Mouse (Mus musculus) kidney, postnatal 10 days (tissue): ENCODE data around the gene Zfp772.
"Not testable (repeated sequence)": the region's sequence is repeated elsewhere in the genome, so short reads cannot be mapped to it uniquely, and the experiment has no call there.

Experiments
- DNase-seq: peaks from one replicate; pipeline ENCODE4 v3.0.0; 2021; ENCODE audit warnings: mixed read lengths

The Zfp772 gene

GRCm38 (mm10) chr7:7209313-7210151, at the start of gene Zfp772:
TSS of gene Zfp772 (minus strand) at chr7:7209998.
- peak; percentile 49 for DNase-seq

- not testable (repeated sequence) for DNase-seq
Measured at GRCm38 (mm10) chr7:7247228-7247627, 37.4 kb upstream of the Zfp772 start, which contains the start of gene Vmn2r29. TSS of gene Vmn2r29 (minus strand) at chr7:7247328.

- peak; percentile 80 for DNase-seq
Measured at GRCm38 (mm10) chr7:7188191-7188942, 21.4 kb downstream of the Zfp772 start.

- DNase-seq = no peak
Measured at GRCm38 (mm10) chr7:7187417-7188190, 22.2 kb downstream of the Zfp772 start.

- DNase-seq = no peak
Measured at GRCm38 (mm10) chr7:7185897-7186296, 23.9 kb downstream of the Zfp772 start.

GRCm38 (mm10) chr7:7171227-7172147, 38.3 kb downstream of the Zfp772 start, which contains the start of gene Zfp418:
TSS of gene Zfp418 (plus strand) at chr7:7171330.
- peak; percentile 71 for DNase-seq
